Mouse (Mus musculus) ES-Bruce4 (cell line): ENCODE results near the gene Bckdk. TPM values are rescaled to one million over a fixed set of nuclear protein-coding genes. Genes with fewer than 3 reads are reported as not detected.
A peak's percentile ranks its signal among the peaks of the same experiment; 100 is the strongest.
"Not testable (repeated sequence)": the region's sequence is repeated elsewhere in the genome, so short reads cannot be mapped to it uniquely, and the experiment has no call there.

Source experiments
- H3K27ac ChIP-seq: 2 replicates; pipeline ENCODE4 v1.5.1; 2012; ENCODE audit warnings: low read length, inconsistent platforms; ENCODE audit not compliant: insufficient read depth
- H3K27me3 ChIP-seq: 2 replicates; pipeline ENCODE4 v1.6.1; 2012; ENCODE audit warnings: mild to moderate bottlenecking, low read length, inconsistent platforms; ENCODE audit not compliant: control insufficient read depth, poor library complexity, insufficient read depth, severe bottlenecking
- H3K36me3 ChIP-seq: 2 replicates; pipeline ENCODE4 v1.6.1; 2012; ENCODE audit warnings: inconsistent platforms, mild to moderate bottlenecking, low read length, moderate library complexity; ENCODE audit not compliant: control insufficient read depth, poor library complexity, insufficient read depth, severe bottlenecking
- H3K4me1 ChIP-seq: one replicate; pipeline ENCODE4 v1.8.1; 2011; ENCODE audit warnings: low read length; ENCODE audit not compliant: control insufficient read depth, insufficient read depth
- H3K4me3 ChIP-seq: 2 replicates; pipeline ENCODE4 v1.5.1; 2011; ENCODE audit warnings: low read depth, mild to moderate bottlenecking, low read length
- H3K9ac ChIP-seq: 2 replicates; pipeline ENCODE4 v1.6.1; 2012; ENCODE audit warnings: low read depth, mild to moderate bottlenecking, inconsistent platforms; ENCODE audit not compliant: poor library complexity, severe bottlenecking
- H3K9me3 ChIP-seq: replicated peaks from 2 replicates; pipeline ENCODE4 v1.6.1; 2012; ENCODE audit warnings: mild to moderate bottlenecking, low read length, inconsistent platforms; ENCODE audit not compliant: control insufficient read depth, poor library complexity, insufficient read depth, severe bottlenecking
- CTCF ChIP-seq: IDR thresholded peaks from one replicate; pipeline ENCODE4 v1.8.1; 2011; ENCODE audit warnings: low read depth, low read length
- EP300 ChIP-seq: IDR thresholded peaks from 2 replicates; pipeline ENCODE4 v1.6.1; 2011; ENCODE audit warnings: low read depth, low read length; ENCODE audit not compliant: insufficient read depth
- POLR2A ChIP-seq: IDR thresholded peaks from one replicate; pipeline ENCODE4 v1.8.1; 2011; ENCODE audit warnings: low read length; ENCODE audit not compliant: insufficient read depth
- polyA plus RNA-seq: library from polyadenylated mRNA; stranded (reverse); fragments of >200 nt; gene quantifications from 2 replicates; pipeline ENCODE4 v1.2.4, GENCODE M21; 2011; ENCODE audit warnings: low read depth; ENCODE audit not compliant: missing spikeins, insufficient read depth, insufficient read length

Gene Bckdk
- polyA plus RNA-seq, 1 experiment: 77.3 TPM

DNA sequence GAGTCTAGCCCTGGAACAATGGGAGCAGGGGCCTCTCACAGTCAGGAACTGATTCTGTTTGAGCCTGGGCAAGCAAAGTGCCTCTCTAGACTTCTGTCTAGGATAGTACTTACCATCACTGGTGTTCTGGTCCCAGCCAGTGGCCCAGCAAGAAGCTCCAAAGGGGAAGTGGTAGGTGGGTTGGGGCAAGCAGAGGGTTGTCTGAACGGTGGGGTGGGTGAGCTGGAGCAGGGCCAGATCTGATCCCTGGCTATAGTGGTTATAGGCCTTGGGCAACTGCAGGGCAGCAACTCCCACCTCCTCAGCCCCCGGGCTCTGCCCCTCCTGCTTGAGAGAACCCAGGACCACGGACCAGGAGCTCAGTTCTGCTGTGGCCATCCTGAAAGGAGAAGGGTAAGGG lies 15.1 kb upstream of the Bckdk start:
- H3K4me1 ChIP-seq: no peaks in the 10 kb centered on the region
- H3K27ac ChIP-seq: no peak overlapping the region
- H3K4me3 ChIP-seq: no peak overlapping the region
- H3K36me3 ChIP-seq: peaks cover 21% of the 10 kb centered on the region
- TF ChIP-seq POLR2A (no peak), CTCF (no peak), EP300 (no peak)
- no peaks in the 10 kb centered on the region for H3K27me3 ChIP-seq
- no peaks in the 10 kb centered on the region for H3K9me3 ChIP-seq
- no peak overlapping the region for H3K9ac ChIP-seq

DNA sequence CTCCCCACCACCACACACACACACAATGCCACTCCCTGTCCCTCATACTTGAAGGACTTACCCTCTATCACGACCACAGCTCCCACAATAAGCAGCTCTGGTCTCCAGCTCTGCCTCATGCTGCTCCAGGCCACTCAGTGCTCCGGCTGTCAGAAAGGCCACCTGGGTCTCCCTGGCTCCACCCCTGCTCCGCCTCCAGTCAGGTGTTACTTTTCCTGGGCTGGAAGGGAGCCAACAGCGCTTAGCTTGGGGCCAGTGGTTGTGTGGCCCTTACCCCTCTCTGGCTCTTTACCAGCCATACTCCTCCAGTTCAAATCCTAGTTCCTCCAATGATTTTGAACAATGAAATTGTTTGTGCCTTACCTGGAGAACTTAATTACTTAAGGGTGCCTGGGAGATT lies 13.1 kb upstream of the Bckdk start, which contains the start of gene Prss53:
TSS of gene Prss53 (minus strand) at position 173 of the 400 bp plus-strand sequence.
- TF ChIP-seq POLR2A (no peak), EP300 (no peak), CTCF (no peak)
- Histone ChIP-seq H3K4me3 (no peak within 1 kb of the TSS), H3K9ac (no peak within 1 kb of the TSS), H3K4me1 (no peaks in the 10 kb centered on the region), H3K27ac (no peak within 1 kb of the TSS), H3K36me3 (peaks cover 11% of the 10 kb centered on the region; the same call in 1 of the 2 replicates), H3K27me3 (no peaks in the 10 kb centered on the region), H3K9me3 (no peaks in the 10 kb centered on the region)

DNA sequence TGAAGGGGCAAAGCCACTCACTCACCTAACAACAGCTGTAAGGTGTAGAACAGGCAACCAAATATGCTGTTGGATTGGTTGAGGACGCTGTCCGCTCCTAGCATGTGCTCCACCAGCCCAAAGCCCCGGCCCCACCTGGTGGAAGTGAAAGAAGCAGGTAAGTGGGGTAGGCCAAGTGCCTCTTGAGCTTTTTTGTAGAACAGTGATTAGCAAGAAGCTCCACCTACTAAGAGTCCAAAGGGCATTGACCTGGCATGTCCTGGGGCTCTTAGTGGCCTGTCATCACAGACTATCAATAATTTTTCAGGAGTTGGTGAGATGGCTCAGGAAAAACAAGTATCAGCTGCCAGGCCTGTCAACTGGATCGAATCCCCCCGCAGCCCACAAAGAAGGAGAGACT lies 9.4 kb upstream of the Bckdk start:
- H3K4me1 ChIP-seq: no peaks in the 10 kb centered on the region
- no peak for TF ChIP-seq POLR2A
- no peak for TF ChIP-seq EP300
- no peak for TF ChIP-seq CTCF
- H3K36me3 ChIP-seq: 0 out of 2 replicates have a peak, but pooled peaks cover under 1% of the 10 kb centered on the region
- peak overlapping the region; percentile 45; the same call in 1 of the 2 replicates for H3K9ac ChIP-seq
- no peak overlapping the region for H3K27ac ChIP-seq
- H3K4me3 ChIP-seq: peak overlapping the region; percentile 72; the same call in 1 of the 2 replicates
- no peaks in the 10 kb centered on the region for H3K9me3 ChIP-seq
- H3K27me3 ChIP-seq: no peaks in the 10 kb centered on the region

DNA sequence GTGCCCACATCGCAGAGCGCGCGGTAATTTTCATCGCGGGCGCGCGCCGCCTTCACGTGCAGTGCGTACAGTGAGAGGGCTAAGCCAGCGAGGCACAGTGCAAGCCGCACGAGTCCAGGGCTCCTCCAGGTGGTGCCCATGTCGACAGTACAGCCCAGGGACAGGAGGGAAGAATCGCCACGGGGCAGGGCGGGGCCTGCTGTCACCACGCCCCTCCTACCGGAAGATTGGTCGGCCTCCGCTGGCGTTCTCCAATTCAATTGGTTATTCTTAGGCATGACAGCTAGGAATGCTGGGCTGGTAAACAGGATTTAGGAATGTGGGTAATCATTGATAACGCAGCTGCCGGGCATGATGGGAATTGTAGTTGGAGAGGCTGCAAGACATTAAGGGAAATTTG lies 8.4 kb upstream of the Bckdk start, which contains the start of the genes Gm21974 and Vkorc1:
TSS of gene Gm21974 (minus strand) at position 13 of the 400 bp plus-strand sequence.
TSS of gene Vkorc1 (minus strand) at position 176 of the 400 bp plus-strand sequence.
- Histone ChIP-seq H3K9ac (peak within 1 kb of the TSS; percentile 45), H3K27ac (no peak within 1 kb of the TSS), H3K27me3 (no peaks in the 10 kb centered on the region), H3K4me1 (no peaks in the 10 kb centered on the region), H3K9me3 (no peaks in the 10 kb centered on the region), H3K36me3 (no peaks in the 10 kb centered on the region), H3K4me3 (peak within 1 kb of the TSS; percentile 72)
- no peak for TF ChIP-seq CTCF
- peak; percentile 58; the same call in 1 of the 2 replicates for TF ChIP-seq EP300
- no peak for TF ChIP-seq POLR2A

DNA sequence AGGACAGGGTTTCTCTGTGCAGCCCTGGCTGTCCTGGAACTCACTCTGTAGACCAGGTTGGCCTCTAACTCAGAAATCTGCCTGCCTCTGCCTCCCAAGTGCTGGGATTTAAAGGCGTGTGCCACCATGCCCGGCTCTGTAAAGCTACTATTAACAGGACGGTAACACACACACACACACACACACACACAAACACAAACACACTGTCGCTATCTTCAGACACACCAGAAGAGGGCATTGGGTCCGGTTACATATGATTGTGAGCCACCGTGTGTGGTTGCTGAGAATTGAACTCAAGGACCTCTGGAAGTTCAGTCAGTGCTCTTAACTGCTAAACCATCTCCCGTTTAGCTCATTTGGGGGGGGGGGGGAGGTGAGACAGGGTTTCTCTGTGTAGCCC lies 8.0 kb upstream of the Bckdk start:
- not testable (repeated sequence) for H3K27me3 ChIP-seq, H3K36me3 ChIP-seq, H3K27ac ChIP-seq, H3K4me1 ChIP-seq, H3K9ac ChIP-seq, H3K9me3 ChIP-seq
- peak overlapping the region; percentile 40 for H3K4me3 ChIP-seq

DNA sequence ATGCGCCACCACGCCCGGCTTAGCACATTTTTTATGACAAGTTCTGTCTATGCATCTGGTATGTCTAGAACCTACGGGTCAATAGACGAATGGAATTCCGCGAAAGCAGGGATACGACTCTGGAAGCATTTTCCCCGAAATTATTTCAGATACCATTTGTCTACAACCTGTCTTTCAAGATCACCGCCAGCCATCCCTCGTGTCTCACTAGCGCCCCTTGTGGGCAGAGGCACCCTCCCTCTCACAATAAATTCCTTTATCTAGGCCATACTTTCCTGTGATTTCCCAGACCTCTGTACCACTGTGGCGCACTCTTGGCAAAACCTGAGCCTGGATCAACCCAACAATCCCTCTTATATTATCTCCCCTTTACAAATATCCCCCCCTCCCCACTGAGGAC lies 7.5 kb upstream of the Bckdk start:
- no peaks in the 10 kb centered on the region for H3K36me3 ChIP-seq
- H3K4me3 ChIP-seq: peak overlapping the region; percentile 40
- no peak overlapping the region for H3K27ac ChIP-seq

DNA sequence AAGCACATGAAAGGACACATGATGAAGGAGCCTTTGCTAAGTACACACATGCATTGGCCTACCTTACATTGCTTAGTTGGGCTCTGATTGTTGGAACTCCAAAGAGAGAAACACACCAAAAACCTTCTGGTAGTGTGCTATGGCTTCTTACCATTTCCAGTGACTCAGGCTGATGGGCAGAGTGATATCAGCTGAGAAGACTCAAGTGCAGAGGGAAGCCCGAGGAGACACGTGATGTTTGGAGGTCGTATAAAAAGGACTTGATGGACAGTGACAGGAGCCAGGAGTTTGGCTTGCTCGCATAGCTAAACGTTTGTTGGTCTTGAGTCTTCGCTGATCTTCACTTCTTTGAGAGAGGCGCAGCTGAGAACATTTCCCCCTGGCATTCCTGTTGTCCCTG lies 6.3 kb upstream of the Bckdk start:
- Histone ChIP-seq H3K27ac (no peak overlapping the region), H3K4me3 (no peak overlapping the region), H3K9ac (no peak overlapping the region), H3K27me3 (no peaks in the 10 kb centered on the region), H3K9me3 (no peaks in the 10 kb centered on the region), H3K36me3 (no peaks in the 10 kb centered on the region), H3K4me1 (no peaks in the 10 kb centered on the region)
- no peak for TF ChIP-seq EP300

More for the DNA sequence above, 7.5 kb upstream of the Bckdk start:
- no peak for TF ChIP-seq POLR2A
- TF ChIP-seq CTCF: peak; percentile 92
- H3K9me3 ChIP-seq: no peaks in the 10 kb centered on the region
- H3K9ac ChIP-seq: no peak overlapping the region
- H3K4me1 ChIP-seq: no peaks in the 10 kb centered on the region
- no peaks in the 10 kb centered on the region for H3K27me3 ChIP-seq
